Mouse (Mus musculus) 3T3-L1 (cell line): ENCODE results near the gene Rrm1.
"Not testable (repeated sequence)": the region's sequence is repeated elsewhere in the genome, so short reads cannot be mapped to it uniquely, and the experiment has no call there.

Source experiments
- DNase-seq: peaks from one replicate; pipeline ENCODE4 v3.0.0-alpha.2; 2015; ENCODE audit warnings: low read depth, low spot score

The Rrm1 gene

DNA sequence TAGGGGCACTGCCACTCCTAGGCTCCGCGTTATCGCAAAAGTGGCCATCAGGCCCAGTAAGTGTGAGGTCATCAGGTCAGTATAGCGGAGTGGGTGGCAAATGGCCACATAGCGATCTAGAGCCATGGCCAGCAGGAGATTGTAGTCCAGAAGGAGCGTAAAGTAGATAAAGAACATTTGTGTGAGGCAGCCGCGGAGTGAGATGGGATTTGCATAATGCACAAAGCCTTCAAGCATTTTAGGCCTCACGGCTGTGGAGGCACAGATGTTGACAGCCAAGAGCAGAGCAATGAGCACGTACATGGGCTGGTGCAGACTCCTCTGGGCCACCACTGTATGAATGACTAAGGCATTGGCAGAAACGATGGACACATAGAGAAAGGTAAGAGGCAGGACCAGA is 35.9 kb downstream of the Rrm1 start:
- DNase-seq: no peak

DNA sequence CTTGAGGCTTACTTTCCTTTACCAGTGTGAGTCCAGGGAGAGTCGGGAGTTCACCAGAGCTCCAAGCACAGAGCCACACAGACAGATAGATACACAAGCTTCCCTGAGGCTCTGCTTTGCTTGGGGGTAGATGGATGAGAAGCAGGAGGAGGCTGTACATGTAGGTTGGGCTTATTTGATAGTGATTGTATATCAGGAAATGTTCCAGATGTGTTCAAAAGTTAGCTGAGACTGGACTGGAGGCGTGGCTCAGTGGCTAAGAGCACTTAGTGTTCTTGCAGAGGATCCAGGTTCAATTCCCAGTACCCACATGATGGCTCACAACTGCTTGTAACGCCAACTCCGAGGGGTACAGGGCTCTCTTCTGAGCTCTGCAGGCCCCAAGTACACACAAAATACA is 36.9 kb downstream of the Rrm1 start:
- peak; percentile 24 for DNase-seq

DNA sequence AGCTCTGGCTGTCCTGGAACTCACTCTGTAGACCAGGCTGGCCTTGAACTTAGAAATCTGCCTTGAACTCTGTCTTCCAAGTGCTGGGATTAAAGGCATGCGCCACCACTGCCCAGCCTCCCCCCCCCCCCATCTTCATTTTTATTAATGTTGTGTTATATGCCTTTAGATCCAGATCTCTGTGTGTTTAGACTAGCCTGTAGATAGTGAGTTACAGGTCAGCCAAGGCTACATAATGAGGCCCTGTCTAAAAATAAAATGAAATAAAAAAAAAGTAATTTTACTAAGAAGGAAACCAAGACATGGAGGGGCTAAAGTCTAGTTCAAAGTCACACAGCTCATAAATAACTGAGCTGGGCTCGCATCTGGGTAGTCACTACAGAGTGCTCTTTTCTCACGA is 37.4 kb downstream of the Rrm1 start:
- no peak for DNase-seq

DNA sequence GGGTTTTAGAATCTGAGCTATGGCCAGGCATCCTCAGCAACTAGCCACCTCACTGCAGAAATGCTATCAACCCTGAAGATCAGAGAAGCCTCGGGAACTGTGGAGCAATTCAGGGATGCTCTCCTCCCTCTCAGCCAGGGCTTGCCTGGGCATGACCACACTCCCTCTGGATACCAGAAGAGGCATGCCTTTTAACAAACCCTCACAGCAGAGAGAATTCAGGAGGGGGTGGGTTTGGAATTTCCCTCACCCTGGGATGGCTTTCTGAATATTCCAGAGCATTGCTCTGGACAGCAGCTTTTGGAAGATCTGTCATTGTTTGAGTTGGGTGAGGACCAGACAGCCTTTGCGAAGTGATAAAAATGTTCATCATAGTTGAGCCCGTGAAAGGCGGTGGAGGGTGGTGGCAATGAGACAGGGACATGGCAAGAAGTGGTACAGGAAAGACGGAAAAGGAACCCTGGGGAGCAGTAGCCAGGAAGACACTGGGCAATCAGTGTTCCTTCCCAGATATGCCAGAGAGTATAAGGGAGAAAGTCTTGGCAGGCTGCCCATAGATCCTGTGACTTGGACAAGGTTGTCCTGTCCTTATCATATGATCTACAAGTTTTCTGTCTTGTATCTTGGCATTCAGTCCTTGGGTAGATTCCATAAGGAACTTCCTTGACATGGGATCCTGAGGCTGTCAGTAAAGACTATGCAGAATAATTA is 38.0 kb downstream of the Rrm1 start:
- DNase-seq: peak; percentile 72

DNA sequence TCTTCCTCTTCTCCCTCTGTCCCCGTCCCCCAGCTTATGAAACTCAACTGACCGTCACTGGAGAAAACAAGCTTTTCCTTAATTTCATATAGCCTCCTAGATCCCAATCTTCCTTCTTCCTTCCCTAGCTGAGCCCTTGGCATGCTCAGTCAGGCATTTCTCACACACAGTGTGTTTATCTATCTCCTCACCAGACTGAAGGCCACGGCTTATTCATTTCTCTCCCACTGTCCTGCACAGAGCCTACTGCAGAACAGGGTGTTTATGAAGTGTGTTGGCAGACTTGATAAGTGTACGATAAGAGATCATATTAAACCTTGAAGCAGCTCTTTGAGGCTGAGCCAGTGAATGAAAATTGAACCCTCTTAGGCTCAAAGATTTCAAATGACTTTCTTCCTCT is 39.3 kb downstream of the Rrm1 start:
- no peak for DNase-seq

DNA sequence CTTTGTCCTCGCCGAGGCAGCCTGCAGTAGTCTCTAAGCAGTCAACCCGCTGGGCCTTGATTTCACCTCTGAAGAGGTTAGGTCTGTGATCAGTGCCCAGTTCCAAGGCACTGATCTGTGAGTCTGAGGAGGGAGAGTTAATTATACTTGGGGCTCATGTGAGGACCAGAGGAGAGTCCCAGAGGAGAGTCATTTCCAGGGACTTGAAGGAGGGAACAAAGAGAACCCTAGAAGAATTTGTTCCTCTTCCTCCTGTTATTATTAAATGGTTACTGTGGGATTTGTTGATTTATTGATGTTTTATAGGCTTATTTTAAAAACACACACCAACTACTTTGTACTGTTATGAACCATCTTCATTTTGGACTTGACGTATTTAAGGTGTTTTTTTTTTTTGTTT is 40.1 kb downstream of the Rrm1 start, which contains the start of gene Olfr543:
Olfr543 (minus strand) TSS at position 101 of the 400 bp plus-strand sequence.
- no peak for DNase-seq

DNA sequence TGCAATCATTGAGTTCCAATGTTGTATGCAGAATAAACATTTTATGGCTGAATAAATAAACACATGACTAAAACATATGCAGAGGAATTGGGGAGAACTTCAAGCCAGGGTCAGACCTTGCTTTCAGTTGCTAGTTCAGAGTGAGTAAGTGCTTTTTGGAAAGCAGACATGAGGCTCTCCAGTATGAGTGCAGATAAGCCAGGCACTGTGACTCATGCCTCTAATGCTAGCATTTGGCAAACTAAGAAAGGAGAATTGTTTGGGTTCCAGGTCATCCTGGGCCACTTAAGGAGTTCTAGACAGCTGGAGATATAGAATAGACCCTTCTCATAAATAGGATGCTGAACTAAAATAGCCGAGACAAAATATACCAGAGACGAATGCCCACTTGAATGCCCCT is 42.2 kb downstream of the Rrm1 start:
- DNase-seq: peak; percentile 17

DNA sequence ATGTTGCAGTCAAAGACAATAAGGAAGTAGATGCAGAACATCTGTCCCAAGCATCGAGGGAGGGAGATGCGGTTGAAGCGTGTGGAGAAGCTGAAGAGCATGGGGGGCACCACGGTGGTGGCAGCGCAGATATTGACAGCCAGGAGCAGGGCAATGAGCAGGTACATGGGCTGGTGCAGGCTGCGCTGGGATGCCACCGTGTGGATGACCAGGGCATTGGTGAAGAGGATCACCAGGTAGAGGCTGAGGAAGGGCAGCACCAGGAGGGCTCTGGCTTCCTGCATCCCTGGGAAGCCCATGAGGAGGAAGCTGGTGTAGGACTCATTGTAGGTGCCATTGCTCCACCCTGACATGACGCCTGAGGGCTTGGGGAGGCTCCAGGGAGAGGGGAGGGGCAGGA is 43.3 kb downstream of the Rrm1 start:
- not testable (repeated sequence) for DNase-seq

DNA sequence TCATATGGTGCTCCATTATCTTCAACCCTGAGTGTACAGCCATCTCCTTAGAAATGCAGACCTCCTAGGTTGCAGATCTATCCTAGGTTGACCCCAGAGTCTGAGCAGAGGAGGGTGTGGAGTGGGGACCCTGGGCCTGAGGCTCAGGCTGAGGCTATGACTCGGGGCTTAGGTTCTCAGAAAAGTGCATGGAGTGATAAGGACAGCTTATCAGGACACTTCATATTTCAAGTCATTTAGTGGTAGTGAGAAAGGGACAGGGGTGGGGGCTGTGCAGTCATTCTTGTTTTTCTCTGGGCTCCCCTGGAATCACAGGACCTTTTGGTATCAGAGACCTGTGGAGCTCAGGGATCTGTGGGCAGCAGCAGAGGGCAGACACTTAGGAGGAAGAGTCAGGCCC is 44.6 kb downstream of the Rrm1 start:
- no peak for DNase-seq

DNA sequence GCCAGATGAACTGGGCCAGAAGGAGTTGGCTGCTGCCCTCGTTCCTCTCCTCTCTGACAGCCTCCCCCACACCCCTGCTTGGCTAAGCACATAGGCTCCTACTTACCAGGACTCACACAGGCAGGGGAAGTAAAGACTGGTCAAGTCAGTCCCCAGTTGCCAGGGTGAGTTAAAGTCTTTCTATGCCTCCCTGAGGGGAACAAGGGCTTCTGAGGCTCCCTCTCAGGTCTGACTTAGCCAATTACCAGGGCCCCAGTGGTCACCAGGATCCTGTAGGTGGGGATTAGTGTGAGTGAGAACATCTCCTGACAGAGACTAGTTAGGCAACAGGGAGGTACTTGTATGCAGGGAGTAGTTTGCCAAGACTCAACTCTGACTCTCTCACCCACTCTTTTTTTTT is 46.7 kb downstream of the Rrm1 start, which contains the start of gene Olfr544:
Olfr544 (minus strand) TSS at position 153 of the 400 bp plus-strand sequence.
- no peak for DNase-seq

DNA sequence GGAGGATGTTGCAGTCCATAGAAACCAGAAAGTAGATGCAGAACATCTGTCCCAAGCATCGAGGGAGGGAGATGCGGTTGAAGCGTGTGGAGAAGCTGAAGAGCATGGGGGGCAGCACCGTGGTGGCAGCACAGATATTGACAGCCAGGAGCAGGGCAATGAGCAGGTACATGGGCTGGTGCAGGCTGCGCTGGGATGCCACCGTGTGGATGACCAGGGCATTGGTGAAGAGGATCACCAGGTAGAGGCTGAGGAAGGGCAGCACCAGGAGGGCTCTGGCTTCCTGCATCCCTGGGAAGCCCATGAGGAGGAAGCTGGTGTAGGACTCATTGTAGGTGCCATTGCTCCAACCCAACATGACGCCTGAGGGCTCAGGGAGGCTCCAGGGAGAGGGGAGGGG is 52.9 kb downstream of the Rrm1 start:
- not testable (repeated sequence) for DNase-seq

DNA sequence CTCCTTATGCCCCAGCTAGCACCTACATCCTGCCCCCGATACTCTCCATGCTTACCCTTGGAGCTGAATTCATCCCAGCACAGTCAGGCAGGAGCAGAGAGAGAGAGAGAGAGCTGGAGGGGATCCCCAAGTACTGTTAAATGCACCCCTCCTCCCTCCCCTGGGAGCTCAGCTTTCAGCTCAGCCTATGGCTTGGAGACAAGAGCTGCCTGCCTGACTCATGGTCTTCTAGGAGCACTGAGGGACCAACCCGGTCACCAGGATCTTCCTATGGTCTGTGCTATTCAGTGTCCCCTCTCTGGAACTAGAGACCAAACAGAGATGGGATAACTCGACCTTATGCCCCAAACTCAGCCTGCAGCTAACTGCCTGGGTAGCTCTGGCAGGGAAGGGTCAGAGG is 58.0 kb downstream of the Rrm1 start, which contains the start of gene Olfr545:
Olfr545 (minus strand) TSS at position 101 of the 400 bp plus-strand sequence.
- no peak for DNase-seq

DNA sequence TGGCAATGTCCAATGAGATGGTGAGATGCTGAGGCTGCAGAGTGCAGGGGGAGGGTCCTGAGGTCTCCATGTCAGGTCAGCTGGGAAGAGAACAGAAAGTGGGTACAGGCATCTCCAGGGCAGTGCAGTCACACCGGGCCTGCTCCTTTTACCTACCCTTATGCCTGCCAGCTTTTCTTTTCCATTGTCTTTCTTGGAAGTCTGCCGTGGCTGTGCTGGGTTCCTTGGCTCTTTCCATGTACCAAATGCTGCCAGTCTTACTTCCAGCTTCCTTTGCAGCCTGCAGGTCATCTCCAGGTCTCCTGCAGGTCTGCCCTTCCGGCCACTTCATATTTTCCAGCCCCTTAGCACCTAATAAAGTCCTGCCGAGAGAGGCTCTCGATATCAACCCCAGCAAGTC is 60.5 kb downstream of the Rrm1 start:
- DNase-seq: no peak

DNA sequence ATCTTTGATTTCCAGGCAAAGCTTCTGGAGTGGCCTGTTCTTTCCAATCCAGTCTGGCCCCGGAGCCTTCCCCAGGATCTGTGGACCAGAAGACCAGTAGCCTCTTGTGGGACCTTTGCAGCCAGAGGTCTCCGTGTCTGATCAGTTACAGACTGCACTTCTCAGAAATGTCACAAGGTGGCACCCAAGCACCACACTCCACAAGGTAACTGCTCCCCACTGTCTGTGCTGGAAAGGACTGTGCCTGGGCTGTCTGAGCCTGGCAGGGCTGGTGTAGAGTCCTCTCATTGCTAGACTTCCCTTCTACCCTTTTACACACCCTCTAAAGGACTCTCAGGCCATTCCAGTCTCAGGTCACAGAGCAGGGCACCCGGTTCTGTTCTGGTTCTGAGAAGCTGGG is 65.4 kb downstream of the Rrm1 start:
- peak; percentile 82 for DNase-seq

DNA sequence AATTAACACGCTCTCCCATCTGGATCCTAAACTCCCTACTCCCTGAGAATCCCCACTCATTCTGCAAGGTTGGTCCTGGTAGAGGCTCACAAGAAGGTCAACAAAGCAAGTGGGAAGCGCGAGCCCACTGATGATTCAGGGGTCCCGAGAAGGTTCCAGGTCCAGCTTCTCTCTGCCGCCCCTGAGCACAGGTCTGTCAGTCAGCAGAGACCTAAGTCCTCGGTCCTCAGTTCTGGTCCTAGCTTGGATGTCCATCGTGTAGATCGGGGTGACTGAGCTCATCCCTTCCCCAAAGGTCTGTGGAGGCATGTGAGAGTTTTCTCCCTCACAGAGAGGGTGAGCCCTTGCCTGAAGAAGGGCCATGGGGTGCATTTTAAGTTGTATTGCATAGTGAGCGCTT is 66.6 kb downstream of the Rrm1 start:
- DNase-seq: no peak

DNA sequence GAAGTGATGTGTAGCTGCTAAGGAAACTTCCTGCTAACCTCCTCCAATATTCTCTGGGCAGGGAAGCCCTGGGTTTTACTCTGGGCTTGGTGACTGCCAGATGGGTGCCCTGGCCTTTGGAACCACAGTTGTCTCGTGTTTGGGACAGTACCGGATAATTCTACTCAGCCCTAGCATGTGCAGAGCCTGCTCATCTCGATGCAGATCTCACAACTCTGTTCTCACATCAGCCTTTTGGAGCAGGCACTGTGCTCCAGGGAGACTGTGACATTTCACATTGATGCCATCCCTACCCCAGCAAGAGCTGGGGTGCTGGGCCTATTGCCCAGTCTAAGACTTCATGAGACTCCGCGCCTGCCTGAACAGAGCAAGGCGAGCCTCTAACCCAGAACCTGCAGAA is 67.2 kb downstream of the Rrm1 start:
- no peak for DNase-seq

DNA sequence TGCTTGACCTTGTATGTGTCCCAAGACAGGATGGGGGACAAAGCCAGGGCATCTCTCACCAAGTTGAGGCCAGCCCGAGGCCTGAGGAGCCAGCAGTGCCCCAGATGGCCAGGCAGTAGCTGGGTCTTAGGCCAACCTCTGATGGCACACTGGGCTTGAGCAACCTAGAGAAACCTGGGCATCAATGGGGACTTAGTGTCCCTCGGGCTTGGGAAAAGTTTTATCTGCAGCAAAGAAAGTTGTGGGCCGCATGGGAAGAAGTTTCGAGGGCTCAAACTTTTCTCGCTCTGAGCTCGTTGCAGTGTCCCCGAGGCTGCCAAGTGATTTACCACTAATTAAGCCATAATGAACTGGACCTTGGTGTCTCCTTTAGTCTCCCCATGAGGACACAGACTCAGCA is 68.2 kb downstream of the Rrm1 start:
- no peak for DNase-seq

DNA sequence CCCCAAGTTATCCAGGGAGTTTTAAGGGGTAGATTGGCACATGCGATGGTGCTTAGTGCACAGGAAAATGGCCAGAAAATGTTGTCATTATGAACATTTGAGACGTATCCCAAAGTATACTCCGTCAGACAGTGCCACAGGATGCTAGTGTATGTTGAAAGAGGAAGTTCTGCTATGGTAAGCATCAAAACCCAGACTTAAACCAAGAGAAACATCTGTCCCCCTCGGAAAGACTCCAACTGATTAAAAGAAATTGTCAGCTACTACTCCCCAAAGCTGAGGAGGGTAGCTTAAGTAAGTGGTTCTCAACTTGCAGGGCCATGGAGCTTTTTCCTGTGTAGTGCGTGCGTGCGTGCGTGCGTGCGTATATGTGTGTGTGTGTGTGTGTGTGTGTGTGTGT is 70.4 kb downstream of the Rrm1 start:
- DNase-seq: no peak

DNA sequence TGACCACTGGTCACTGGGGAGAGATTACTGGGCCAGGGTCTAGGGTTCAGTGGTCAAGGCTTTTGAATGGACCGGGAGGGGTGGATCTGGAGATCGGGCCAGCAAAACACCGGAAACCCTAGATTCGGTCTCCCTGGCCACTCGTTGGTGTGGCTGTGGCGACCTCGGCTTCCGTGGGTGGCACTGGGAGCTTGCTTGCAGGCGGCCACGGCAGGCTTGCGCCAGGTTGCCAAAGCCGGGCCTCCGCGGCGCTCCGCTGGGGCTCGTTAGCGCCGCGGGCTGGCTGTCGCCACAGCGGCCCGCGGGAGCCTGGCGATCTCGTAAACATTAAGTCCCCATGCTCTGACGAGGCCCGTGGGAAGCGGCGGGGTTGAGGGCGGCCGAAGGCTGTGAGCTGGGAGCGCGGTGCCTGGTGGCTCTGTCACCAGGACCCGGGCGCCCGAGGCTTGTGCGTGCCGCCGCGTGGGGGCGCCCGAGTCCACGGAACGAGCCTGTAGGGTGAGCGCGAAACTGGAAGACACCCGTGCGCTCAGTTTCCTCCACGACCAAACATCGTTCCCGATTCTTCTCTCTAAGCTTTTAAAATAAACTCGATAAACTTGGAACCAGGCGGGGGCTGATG is 71.4 kb downstream of the Rrm1 start:
- peak; percentile 56 for DNase-seq

DNA sequence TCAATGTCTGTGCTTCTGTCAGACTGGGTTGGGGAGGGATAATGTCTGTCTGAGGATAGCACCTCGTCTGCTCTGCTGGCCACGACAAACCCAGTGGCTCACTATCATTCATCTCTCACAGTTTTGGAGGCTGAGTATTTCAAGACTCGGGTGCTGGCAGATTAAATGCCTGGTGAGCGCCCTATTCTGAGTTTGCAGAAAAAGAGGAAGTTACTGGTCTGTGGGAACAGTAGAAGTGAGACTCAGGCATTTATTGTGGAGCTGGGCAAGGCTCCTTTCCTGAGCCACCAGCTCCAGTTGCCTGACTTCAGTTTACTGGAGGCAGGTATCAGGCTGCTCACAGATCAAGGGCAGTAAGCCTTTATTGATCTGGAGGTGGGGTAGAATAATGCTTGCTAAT is 72.6 kb downstream of the Rrm1 start:
- DNase-seq: no peak

DNA sequence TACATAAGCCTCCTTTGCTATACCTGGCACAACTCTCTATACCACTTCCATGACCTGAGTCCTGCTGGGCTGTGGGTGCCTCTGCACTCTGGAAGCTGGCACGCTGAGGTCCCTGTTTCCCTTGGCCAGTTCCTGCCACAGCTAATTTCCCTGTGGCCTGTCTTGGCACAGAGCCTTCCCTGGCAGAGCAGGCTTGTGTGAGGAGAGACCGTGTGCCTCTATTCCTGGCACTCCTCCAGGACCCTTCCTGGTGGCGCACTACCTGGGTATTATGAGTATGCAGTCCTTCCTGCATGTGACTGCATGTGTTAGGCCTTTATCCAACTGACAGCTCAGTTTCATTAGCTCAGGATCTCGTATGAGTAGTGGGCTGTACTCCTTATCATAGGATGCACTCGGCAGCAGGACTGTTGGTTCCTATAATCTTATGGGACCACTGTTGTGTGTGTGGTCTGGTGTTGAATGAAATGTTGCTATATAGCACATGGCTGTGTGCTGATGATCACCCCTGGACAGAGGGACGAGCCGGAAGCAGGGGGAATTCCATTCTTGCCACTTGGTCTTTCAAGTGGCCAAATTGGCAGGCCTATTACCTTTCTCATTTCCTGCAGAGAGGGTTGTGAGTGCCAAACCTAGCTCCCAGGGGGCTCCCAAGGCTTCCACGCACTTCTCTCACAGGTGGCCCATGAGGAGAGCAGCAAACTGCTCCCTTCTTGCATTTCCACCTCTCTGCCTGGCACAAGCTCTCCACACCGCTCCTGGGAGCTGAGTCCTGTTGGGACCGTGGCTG is 75.0 kb downstream of the Rrm1 start:
- DNase-seq: no peak

DNA sequence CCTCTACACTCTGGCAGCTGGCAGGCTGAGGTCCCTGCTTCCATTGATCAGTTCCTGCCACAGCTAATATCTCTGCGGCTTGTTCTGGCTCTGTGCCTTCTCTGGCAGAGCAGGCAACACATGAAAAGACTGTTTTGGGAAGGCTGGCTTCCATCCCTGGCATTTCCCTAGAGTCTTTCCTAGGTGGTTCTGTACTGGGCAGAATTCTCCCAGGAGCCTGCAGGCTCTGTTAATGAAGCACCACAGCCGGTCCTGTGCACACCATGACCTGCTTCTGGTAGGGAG is 75.5 kb downstream of the Rrm1 start:
- no peak for DNase-seq
